Mouse (Mus musculus) limb, embryonic 11.5 days (tissue): Measurements from ENCODE around the gene Hic1. TPM values are rescaled to one million over a fixed set of nuclear protein-coding genes. Genes with fewer than 3 reads are reported as not detected.

Source experiments
- ATAC-seq: fragments of 200-750 bp; cut with Nextera tagmentation; 2 replicates; pipeline ENCODE4 v1.8.0; 2017; ENCODE audit warnings: low read depth; ENCODE audit not compliant: insufficient number of reproducible peaks, low FRiP score, low TSS enrichment
- DNase-seq: peaks from one replicate; pipeline ENCODE4 v3.0.0-alpha.2; 2015; ENCODE audit warnings: low spot score
- H3K27ac ChIP-seq: fragments of 300-500 bp; sonication (generic); replicated peaks from 2 replicates; pipeline ENCODE4 v1.5.1; 2014; ENCODE audit warnings: low read depth, mild to moderate bottlenecking, low read length
- H3K27me3 ChIP-seq: fragments of 300-500 bp; sonication (generic); 2 replicates; pipeline ENCODE4 v1.6.1; 2014; ENCODE audit warnings: mild to moderate bottlenecking, low read length, mixed read lengths; ENCODE audit not compliant: control insufficient read depth, insufficient read depth
- H3K36me3 ChIP-seq: fragments of 300-500 bp; sonication (generic); 2 replicates; pipeline ENCODE4 v1.6.1; 2014; ENCODE audit warnings: mild to moderate bottlenecking, low read length, moderate library complexity, mixed read lengths; ENCODE audit not compliant: control insufficient read depth, insufficient read depth
- H3K4me1 ChIP-seq: fragments of 300-500 bp; sonication (generic); 2 replicates; pipeline ENCODE4 v1.6.1; 2014; ENCODE audit warnings: low read length, mixed read lengths; ENCODE audit not compliant: control insufficient read depth, insufficient read depth
- H3K4me2 ChIP-seq: fragments of 300-500 bp; sonication (generic); 2 replicates; pipeline ENCODE4 v1.6.1; 2014; ENCODE audit warnings: low read depth, mild to moderate bottlenecking, moderate library complexity; ENCODE audit not compliant: severe bottlenecking
- H3K4me3 ChIP-seq: fragments of 300-500 bp; sonication (generic); 2 replicates; pipeline ENCODE4 v1.5.1; 2014; ENCODE audit warnings: low read depth, low read length
- H3K9ac ChIP-seq: fragments of 300-500 bp; sonication (generic); 2 replicates; pipeline ENCODE4 v1.6.1; 2014; ENCODE audit warnings: mild to moderate bottlenecking, low read length
- H3K9me3 ChIP-seq: fragments of 300-500 bp; sonication (generic); 2 replicates; pipeline ENCODE4 v1.6.1; 2016; ENCODE audit warnings: low read length; ENCODE audit not compliant: control insufficient read depth
- WGBS: fragments of 180-500 bp; shearing (Covaris S2); extraction: QIAGEN DNeasy Blood & Tissue Kit; methylation state at CpG from one replicate; pipeline ENCODE4 v1.1.7; 2014; 5-methylcytosine and 5-hydroxymethylcytosine counted together
- polyA plus RNA-seq: library from polyadenylated mRNA; unstranded; fragments of >200 nt; fragmentation: Nextera tagmentation; extraction: Ambion mirVana; gene quantifications from 2 replicates; pipeline ENCODE4 v1.2.1, GENCODE M21; 2014

Hic1 gene
- polyA plus RNA-seq, 1 experiment from 2014 or later, result 4.5 TPM

GRCm38 (mm10) chr11:75142749-75143148 is 26.6 kb downstream of the Hic1 start:
- H3K9ac ChIP-seq, result no peak overlapping the region
- no peak for DNase-seq
- no peaks in the 10 kb centered on the region for H3K27me3 ChIP-seq
- H3K4me3 ChIP-seq, result no peak overlapping the region
- peaks cover 49% of the 10 kb centered on the region for H3K4me1 ChIP-seq
- H3K36me3 ChIP-seq, result no peaks in the 10 kb centered on the region
- ATAC-seq, result no peak
- no peaks in the 10 kb centered on the region for H3K9me3 ChIP-seq
- no peak overlapping the region for H3K4me2 ChIP-seq
- WGBS, result 85% methylated on average over 4 of the region's 4 CpGs
- H3K27ac ChIP-seq, result no peak overlapping the region; the same call in 1 of the 2 replicates

DNA sequence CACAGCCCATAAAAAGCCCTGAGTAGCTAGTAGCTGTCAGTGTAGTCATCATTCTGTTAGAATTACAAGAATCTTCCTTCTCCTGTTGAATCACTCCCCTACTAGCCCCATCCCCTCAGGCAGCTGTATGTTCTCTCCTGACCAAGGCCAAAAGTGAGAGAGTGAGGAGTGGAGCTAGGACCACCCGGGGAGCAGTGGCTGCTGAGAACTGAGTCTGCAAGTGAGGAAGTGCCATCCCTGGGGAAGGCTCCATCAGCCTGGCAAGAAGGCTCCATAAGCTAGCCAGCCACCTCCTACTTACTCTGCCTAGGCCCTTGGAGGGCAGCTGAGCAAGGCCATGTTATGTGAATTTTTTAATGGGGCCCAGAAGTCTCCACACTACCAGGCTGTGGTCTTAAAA is 27.4 kb downstream of the Hic1 start:
- Histone ChIP-seq H3K27me3 (no peaks in the 10 kb centered on the region), H3K4me1 (peaks cover 49% of the 10 kb centered on the region), H3K9me3 (no peaks in the 10 kb centered on the region), H3K4me2 (no peak overlapping the region), H3K9ac (no peak overlapping the region), H3K27ac (peak overlapping the region; percentile 75), H3K36me3 (no peaks in the 10 kb centered on the region), H3K4me3 (no peak overlapping the region)
- 33% methylated on average over 1 of the region's 1 CpGs for WGBS
- ATAC-seq (no peak), DNase-seq (no peak)

DNA sequence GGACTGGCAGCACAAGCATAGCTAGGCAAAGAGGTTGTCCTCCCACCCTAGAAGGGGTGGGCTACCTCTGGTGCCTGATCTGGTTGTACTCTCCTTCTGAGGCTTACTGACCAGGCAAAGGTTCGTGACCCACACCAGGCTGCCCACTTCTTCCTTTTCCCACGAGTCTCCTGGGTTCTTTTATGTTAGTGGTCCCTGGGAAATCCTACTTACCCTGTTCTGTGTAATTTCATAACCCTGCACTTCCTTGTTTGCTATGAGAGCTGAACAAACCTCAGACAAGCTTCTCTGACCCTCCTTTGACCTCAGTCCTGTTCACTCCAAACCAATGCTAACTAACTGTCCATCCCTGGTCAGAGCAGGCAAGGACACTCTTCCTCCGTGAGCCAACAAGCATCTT is 28.3 kb downstream of the Hic1 start:
- H3K27ac ChIP-seq, result peak overlapping the region; percentile 75; the same call in 1 of the 2 replicates
- no peak overlapping the region; the same call in 1 of the 2 replicates for H3K9ac ChIP-seq
- no peaks in the 10 kb centered on the region for H3K36me3 ChIP-seq
- H3K4me3 ChIP-seq, result no peak overlapping the region
- no peaks in the 10 kb centered on the region for H3K9me3 ChIP-seq
- H3K4me1 ChIP-seq, result peaks cover 53% of the 10 kb centered on the region
- no peaks in the 10 kb centered on the region for H3K27me3 ChIP-seq
- no peak overlapping the region for H3K4me2 ChIP-seq
- WGBS, result 56% methylated on average over 3 of the region's 3 CpGs
- DNase-seq, result no peak
- no peak for ATAC-seq

GRCm38 (mm10) chr11:75140431-75140830 is 28.9 kb downstream of the Hic1 start:
- Histone ChIP-seq H3K4me2 (no peak overlapping the region), H3K36me3 (no peaks in the 10 kb centered on the region), H3K27me3 (no peaks in the 10 kb centered on the region), H3K9me3 (no peaks in the 10 kb centered on the region), H3K27ac (peak overlapping the region; percentile 11; the same call in 1 of the 2 replicates), H3K9ac (no peak overlapping the region), H3K4me3 (no peak overlapping the region), H3K4me1 (peaks cover 55% of the 10 kb centered on the region)
- DNase-seq, result no peak
- no peak for ATAC-seq
- 45% methylated on average over 5 of the region's 5 CpGs for WGBS

DNA sequence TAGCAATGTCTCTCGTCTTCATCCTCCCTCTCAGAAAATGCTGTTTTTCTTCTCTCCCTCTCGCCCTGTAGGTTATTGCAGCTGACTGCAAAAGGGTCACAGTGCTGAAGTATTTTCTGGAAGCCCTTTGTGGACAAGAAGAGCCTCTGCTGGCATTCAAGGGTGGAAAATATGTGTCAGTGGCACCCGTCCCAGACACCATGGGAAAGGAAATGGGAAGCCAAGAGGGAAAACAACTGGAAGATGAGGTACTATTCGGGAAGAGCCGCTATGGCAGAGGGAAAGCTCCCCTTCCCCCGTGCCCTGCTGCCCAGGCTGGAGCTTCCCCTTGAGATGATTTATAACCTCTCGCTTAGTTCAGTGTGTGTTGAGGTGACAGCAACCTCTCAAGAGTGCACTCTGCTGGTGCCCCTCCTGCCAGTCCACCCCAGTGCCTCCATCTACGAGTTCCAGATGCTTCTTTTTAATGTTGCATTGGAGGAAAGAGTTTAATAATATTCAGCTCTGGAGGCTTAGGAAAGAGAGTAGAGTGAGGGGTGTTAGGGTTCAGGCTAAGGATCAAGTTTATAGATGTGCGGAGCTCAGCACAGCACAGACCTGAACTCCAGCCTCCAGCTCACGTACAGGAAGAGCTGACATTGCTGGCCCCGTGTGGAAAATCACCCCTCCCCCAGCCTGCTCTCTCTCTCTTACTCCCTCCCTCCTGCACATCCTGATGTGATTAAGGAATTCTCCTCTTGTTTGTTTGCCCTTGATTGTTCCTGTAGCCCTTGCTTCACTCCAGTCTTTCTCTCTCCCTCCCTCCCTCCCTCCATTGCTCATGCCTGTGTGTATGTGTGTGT is 30.0 kb downstream of the Hic1 start:
- H3K4me1 ChIP-seq, result peaks cover 64% of the 10 kb centered on the region
- peak overlapping the region; percentile 73; the same call in 1 of the 2 replicates for H3K27ac ChIP-seq
- H3K4me3 ChIP-seq, result no peak overlapping the region
- ATAC-seq (peak; percentile 76), DNase-seq (peak; percentile 72)
- H3K9me3 ChIP-seq, result no peaks in the 10 kb centered on the region
- no peaks in the 10 kb centered on the region for H3K36me3 ChIP-seq
- no peaks in the 10 kb centered on the region for H3K27me3 ChIP-seq
- 15% methylated on average over 11 of the region's 11 CpGs for WGBS
- H3K4me2 ChIP-seq, result no peak overlapping the region; the same call in 1 of the 2 replicates
- no peak overlapping the region for H3K9ac ChIP-seq

DNA sequence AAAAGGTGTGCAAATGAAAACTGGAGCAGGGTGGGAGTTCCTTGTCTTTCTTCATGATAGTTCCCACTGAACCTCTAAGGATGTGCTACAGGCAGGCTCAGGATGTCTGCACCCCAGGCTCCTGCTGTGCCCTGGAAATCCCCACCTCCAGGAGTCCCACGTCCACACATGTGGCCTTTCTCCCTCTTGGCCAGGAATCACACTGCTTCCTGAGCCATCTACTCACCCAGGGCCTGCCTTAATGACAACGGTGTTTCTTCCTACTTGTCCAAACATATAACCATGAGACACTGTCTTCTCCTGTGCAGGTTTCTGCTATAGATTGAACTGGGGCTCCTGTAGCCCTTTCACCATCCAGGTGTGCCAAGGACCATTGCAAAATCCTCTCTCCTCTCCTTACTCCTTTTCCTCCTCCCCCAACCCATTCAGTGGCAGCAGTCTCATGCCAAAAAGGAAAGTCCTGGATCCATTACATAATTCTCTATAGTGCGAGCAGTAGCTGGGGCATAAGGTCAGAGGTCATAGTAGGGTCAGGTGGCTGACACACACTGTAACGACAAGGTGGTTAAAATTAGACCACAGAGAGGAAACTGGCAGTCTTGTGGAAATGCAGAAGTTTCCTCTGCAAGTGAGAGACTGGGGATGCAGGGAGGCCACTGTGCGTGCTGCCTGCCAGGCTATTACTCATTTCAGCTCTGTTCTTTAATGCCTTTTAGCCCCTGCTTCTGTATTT is 32.5 kb downstream of the Hic1 start:
- WGBS, result 33% methylated on average over 5 of the region's 5 CpGs
- DNase-seq (peak; percentile 43), ATAC-seq (no peak)
- Histone ChIP-seq H3K4me3 (no peak overlapping the region), H3K4me1 (peaks cover 70% of the 10 kb centered on the region), H3K9me3 (no peaks in the 10 kb centered on the region), H3K36me3 (no peaks in the 10 kb centered on the region), H3K9ac (no peak overlapping the region), H3K4me2 (no peak overlapping the region), H3K27me3 (no peaks in the 10 kb centered on the region), H3K27ac (no peak overlapping the region)

DNA sequence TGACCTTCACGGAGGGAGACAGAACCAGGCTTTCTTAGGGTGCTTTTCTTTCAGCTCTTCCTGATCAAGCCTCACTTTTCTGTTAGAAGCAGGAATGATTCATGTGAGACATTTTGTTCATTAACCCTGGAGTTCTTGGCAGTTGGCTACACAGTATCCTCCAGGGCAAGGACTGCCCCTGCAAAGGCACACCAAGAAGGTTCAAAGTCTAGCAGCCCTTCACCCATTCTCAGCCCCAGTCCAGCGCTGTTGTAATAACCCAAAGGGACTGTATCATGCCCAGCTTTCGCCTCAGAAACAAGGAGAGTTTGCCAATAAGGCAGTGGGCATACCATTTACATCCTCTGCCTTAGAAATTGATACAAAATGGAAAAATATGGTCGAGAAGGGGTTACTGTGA is 34.0 kb downstream of the Hic1 start:
- Histone ChIP-seq H3K4me2 (no peak overlapping the region), H3K9ac (no peak overlapping the region), H3K9me3 (no peaks in the 10 kb centered on the region), H3K4me3 (no peak overlapping the region), H3K4me1 (peaks cover 55% of the 10 kb centered on the region), H3K27ac (no peak overlapping the region), H3K27me3 (no peaks in the 10 kb centered on the region), H3K36me3 (no peaks in the 10 kb centered on the region)
- WGBS, result 91% methylated on average over 4 of the region's 4 CpGs
- DNase-seq, result no peak
- no peak for ATAC-seq

GRCm38 (mm10) chr11:75134485-75135068 is 34.7 kb downstream of the Hic1 start:
- Histone ChIP-seq H3K4me3 (no peak overlapping the region), H3K4me2 (no peak overlapping the region), H3K9me3 (no peaks in the 10 kb centered on the region), H3K4me1 (peaks cover 48% of the 10 kb centered on the region), H3K27me3 (no peaks in the 10 kb centered on the region), H3K27ac (0 out of 2 replicates have a peak overlapping the region, but pooled peaks have one; percentile 10), H3K9ac (no peak overlapping the region), H3K36me3 (no peaks in the 10 kb centered on the region)
- WGBS, result 52% methylated on average over 5 of the region's 5 CpGs
- ATAC-seq, result no peak
- no peak for DNase-seq
